Mouse (Mus musculus): ENCODE results near the gene Dnah2.

DNA sequence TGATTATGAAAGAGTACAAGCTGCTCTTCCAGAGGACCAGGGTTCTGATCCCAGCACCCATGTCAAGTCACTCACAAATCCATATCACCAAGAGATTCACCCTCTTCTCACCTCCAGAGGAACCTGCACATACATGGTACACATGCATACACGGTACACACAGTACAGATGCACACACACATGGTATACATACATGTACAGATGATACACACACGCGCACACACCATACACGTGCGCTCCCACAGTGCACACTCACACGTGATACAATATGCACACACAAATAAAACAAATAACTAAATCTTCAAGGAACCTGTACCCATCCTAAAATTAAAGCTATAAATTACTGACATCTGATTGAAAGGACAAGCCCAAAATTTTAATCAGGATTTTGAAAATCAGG lies 45.9 kb upstream of the Dnah2 start:
- TF ChIP-seq EP300 (IDR thresholded peaks at IDR 0.05) (no peak), CTCF (IDR thresholded peaks at IDR 0.05) (no peak)

All from lung, postnatal 0 days (tissue).